Mouse (Mus musculus) gastrocnemius, adult 2 months (tissue): ENCODE measurements around the gene Kctd21. TPM values are rescaled to one million over a fixed set of nuclear protein-coding genes. Genes with fewer than 3 reads are reported as not detected.

Experiments
- DNase-seq: peaks from one replicate; pipeline ENCODE4 v3.0.0; 2022
- H3K27ac ChIP-seq: fragments of 200-600 bp; 2 replicates; pipeline ENCODE4 v1.8.1; 2022; ENCODE audit warnings: mild to moderate bottlenecking
- H3K4me3 ChIP-seq: fragments of 200-600 bp; 2 replicates; pipeline ENCODE4 v1.8.1; 2022; ENCODE audit warnings: mild to moderate bottlenecking, moderate library complexity
- CTCF ChIP-seq: fragments of 200-600 bp; IDR thresholded peaks from 2 replicates; pipeline ENCODE4 v1.8.1; 2022; ENCODE audit warnings: antibody characterized with exemption, mild to moderate bottlenecking, moderate library complexity
- intact Hi-C: fragments of 180-260 bp; cut with DNase I; formaldehyde crosslinking; loops from one replicate; pipeline ENCODE4 v1.15.1; 2025
- total RNA-seq, 2 experiments: library from RNA; stranded (reverse); gene quantifications; 2 replicates each; pipeline ENCODE4 v1.2.3; 2021

Kctd21 gene
- total RNA-seq, 2 experiments from 2014 or later, result 3.4 to 5.1 TPM

- Histone ChIP-seq H3K27ac (no peak overlapping the region), H3K4me3 (no peak overlapping the region)
- intact Hi-C loops, result no loop called here
- no peak for TF ChIP-seq CTCF
- no peak for DNase-seq
These were observed 24.6 kb upstream of the Kctd21 start for GRCm38 (mm10) chr7:97307546-97307945.

DNA sequence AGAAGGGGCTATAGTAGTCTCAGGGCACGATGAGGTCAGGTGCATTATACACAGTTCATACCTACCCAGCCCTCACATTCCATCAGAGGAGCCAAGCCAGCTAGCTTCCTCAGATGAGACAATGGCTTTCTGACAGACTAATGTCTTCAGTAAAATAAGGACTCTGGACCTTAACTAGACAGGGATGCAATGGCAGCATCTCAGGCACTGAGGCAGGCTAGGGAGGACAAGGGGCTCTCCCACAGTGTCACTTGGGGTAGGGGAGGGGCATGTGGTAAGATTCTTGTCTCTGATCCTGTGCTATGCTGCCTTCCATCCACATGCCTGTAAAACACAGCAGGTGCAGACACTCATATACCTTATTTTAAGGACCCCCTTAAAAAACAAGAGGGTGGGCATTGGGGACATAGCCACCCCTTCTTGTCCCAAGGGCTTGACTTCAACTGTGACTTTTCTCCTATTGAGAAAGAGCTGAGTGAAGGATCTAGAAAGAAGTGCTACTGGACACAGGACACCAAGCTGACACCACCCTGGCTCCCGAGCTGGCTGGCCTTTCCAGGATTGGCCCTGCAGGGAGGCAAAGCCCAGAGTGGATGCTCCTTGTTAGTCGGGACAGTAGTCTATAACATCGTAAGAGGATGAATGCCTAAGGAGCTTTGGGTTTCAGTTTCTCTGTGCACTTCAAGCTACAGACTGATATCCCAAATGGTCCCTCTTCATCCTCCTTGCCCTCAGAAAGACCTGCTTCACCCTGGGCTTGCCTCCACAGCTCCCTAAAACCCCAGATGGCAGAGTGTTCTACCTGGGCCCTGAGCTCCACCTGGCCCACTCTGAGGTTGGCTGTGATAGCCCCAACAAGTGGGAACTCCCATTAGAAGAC is 22.4 kb upstream of the Kctd21 start:
- no peak for DNase-seq
- no peak overlapping the region for H3K27ac ChIP-seq
- intact Hi-C loops, result no loop called here
- no peak overlapping the region for H3K4me3 ChIP-seq
- no peak for TF ChIP-seq CTCF

GRCm38 (mm10) chr7:97310341-97310635 is 21.8 kb upstream of the Kctd21 start:
- Histone ChIP-seq H3K27ac (no peak overlapping the region), H3K4me3 (no peak overlapping the region)
- TF ChIP-seq CTCF, result no peak
- no peak for DNase-seq
- intact Hi-C loops, result no loop called here

DNA sequence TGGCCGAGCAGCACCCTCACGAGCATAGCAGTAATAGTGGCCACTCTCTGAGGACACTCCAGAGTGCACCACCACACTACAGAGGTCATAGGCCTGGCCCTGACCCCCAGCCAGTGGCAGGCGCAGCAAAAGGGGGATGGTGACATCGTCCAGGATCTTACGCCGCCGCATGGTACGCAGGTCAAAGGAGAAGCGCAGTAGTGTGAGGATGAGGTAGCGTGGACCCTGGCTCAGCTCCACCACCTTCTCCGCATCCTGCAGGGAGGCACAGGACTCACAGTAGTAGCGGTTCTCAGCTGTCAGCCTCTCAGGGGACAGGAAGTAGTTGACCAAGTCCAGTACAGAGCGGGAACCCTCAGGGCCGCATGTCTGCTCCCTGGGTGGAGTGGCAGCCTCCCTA is 20.5 kb upstream of the Kctd21 start:
- Histone ChIP-seq H3K27ac (no peak overlapping the region), H3K4me3 (no peak overlapping the region)
- intact Hi-C loops, result no loop called here
- no peak for DNase-seq
- TF ChIP-seq CTCF, result no peak

- no peak overlapping the region for H3K27ac ChIP-seq
- H3K4me3 ChIP-seq, result no peak overlapping the region
- intact Hi-C loops, result no loop called here
- no peak for DNase-seq
- TF ChIP-seq CTCF, result no peak
These were observed 19.9 kb upstream of the Kctd21 start for GRCm38 (mm10) chr7:97312196-97312595.

DNA sequence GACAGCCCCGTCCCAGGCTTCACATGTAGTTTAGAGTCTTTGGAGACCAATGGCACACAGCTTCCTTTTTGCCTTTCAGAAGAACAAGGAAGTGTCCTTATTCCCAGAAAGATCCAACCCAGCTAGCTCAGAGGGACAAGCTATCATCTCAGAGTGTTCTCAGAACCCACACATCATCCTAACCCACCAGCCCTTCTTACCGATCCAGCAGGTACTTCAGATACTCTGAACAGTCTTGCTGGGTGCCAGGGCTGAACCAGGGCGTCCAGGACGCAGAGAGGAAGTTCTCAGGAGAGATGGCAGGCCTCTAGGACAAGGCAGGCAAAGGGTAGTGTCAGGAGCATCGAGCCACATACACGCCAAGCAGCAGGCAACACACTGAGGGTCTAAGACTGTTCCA is 19.3 kb upstream of the Kctd21 start:
- Histone ChIP-seq H3K27ac (no peak overlapping the region), H3K4me3 (no peak overlapping the region)
- intact Hi-C loops, result no loop called here
- DNase-seq, result no peak
- TF ChIP-seq CTCF, result no peak

GRCm38 (mm10) chr7:97313364-97313995 is 18.6 kb upstream of the Kctd21 start:
- intact Hi-C loops, result no loop called here
- DNase-seq, result no peak
- H3K27ac ChIP-seq, result no peak overlapping the region
- TF ChIP-seq CTCF, result no peak
- H3K4me3 ChIP-seq, result no peak overlapping the region

GRCm38 (mm10) chr7:97314646-97315045 is 17.5 kb upstream of the Kctd21 start:
- TF ChIP-seq CTCF, result no peak
- intact Hi-C loops, result no loop called here
- no peak overlapping the region for H3K27ac ChIP-seq
- no peak overlapping the region for H3K4me3 ChIP-seq
- DNase-seq, result no peak

- DNase-seq, result no peak
- intact Hi-C loops, result no loop called here
- no peak overlapping the region for H3K4me3 ChIP-seq
- no peak for TF ChIP-seq CTCF
- no peak overlapping the region for H3K27ac ChIP-seq
These were observed 16.5 kb upstream of the Kctd21 start for GRCm38 (mm10) chr7:97315656-97316055.

DNA sequence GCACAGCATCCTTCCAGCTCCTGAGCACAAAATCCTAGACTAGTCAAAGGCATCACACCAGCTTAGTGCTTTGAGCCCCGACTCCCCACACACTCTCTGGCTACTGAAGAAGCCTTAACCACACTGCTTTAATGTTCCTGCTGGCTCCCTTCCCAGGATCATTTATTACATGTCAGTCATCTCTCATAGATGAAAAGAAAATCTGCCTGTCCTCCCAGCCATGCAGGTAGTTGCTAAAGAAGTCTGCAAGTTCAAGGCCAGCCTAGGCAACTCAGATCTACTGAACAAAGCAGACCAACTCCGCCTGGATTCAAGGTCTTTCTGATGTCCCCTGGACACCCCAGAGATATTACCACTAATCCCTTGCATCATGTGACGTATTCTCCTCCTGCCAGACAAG is 14.4 kb upstream of the Kctd21 start:
- DNase-seq, result no peak
- no peak for TF ChIP-seq CTCF
- Histone ChIP-seq H3K27ac (no peak overlapping the region), H3K4me3 (no peak overlapping the region)
- intact Hi-C loops, result no loop called here

GRCm38 (mm10) chr7:97324342-97324741 is 7.8 kb upstream of the Kctd21 start:
- no peak overlapping the region for H3K4me3 ChIP-seq
- intact Hi-C loops, result no loop called here
- TF ChIP-seq CTCF, result no peak
- DNase-seq, result no peak
- H3K27ac ChIP-seq, result no peak overlapping the region

DNA sequence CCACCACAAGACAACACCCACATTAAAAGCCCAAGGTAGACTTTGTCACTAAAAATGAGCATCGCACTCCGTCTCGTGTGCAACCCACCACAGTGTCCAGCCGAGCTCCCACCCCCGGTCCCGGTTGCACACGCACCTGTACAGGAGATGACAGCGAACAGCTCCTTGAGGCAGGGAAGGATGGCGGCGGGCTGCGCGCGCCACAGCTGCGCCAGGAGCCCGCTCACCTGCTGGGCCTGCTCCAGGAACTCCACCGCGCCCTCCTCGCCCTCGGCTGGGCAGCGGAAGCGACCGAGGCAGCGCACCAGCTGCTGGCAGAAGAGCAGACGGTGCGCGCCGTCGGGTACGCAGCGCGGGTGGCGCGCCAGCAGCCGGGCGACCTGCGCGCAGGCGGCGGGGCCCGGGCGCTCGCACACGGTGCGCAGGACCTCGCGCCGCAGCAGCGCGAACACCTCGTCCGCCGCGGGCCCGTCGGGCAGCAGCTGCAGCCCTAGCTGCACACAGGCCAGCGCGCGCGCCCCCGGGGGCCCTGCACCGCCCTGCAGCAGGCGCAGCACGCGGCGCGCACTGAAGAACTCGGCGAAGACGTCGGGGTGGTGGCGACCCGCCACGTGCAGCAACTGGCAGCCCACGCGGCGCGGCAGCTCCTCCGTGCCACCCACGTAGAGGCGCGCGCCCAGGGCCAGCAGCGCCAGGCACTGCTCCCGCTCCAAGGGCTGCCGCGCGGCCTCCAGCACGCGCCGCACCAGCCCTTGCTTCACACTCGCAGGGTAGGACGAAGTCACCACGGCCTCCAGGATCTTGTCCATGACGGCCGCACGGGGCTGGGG is 6.8 kb upstream of the Kctd21 start:
- no peak for TF ChIP-seq CTCF
- intact Hi-C loops, result no loop called here
- Histone ChIP-seq H3K4me3 (no peak overlapping the region), H3K27ac (no peak overlapping the region)
- DNase-seq, result no peak

DNA sequence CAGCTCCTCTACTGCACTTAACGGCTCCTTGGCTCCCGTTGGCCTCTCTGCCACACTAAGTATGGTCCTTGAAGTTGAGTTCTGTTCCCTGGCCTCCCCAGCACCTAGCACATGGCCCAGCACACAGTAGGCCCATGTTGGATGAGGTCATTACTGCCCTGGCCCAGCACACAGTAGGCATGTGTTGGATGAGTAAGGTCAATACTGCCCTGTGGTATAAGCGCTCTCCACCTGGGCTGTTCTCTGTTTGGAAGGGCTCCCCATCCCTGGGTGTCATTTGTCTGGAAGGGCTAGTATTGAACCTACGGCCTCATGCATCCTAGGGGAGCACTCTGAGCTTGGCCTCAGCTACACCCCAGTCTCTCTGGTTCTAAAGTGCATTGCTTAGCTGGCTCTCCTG is 4.8 kb upstream of the Kctd21 start:
- intact Hi-C loops, result no loop called here
- Histone ChIP-seq H3K27ac (no peak overlapping the region), H3K4me3 (no peak overlapping the region)
- DNase-seq, result no peak
- TF ChIP-seq CTCF, result no peak
